16 mouse cellular contexts compared by ENCODE assay signal in the genomic region with DNA sequence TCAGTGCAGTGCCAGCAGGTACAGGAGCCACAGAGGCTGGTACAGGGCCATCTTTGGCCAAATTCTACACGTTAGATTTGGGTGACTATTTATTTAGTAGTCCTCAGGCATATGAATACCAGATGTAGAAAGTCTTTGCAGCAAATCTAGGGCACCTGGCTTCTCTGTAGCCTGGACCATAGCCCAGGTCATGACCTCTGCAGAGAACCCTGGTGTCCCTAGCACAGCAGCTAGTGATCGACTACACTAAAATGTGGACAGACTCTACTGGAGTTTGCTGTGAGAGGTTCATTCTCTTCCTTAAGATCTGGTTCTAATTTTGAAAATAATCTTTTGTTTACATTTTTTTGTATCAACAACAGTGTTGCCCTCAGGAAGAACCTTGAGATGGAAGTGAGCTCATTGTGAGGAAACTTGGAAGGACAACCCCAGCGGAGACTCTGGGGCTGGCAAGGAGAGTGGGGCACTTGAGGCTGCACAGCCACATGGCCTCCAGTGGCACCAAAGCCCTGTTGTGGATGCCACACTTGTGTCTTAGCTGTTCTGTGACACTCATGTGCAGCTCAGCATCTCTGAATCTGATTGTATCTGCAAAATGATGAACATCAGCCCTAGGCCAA.
DNase-seq lines count a peak whose midpoint lies in the region.
"Had no signal": no experiment of that assay in that cellular context is flagged by ENCODE, and none has a peak within 500 bp of the region (broad histone marks: within the 10 kb centered on the region; RNA-seq: fewer than 3 reads in every experiment).

No protein-coding gene starts in this region.

- DNase-seq in gastrocnemius, adult 18-20 months (ENCODE audit: low spot score) = peak; percentile 27
- DNase-seq in gastrocnemius, postnatal 25 days = no peak
- peak; percentile 57 for DNase-seq in ovary, postnatal 36 days (ENCODE audit: low spot score)
- DNase-seq in ovary, postnatal 14 days (ENCODE audit: low spot score) = no peak
- DNase-seq in lung, postnatal 14 days = peak; percentile 35
- no peak for DNase-seq in cerebellum, postnatal 36 days
- no peak for DNase-seq in right cerebral cortex, postnatal 25 days
- DNase-seq: B cell, adult 2 months; cerebellum, adult 11-12 months; cerebellum, postnatal 10 days; heart, postnatal 4 days; kidney, adult 2 months; kidney, postnatal 14 days; right cerebral cortex, postnatal 4 days; thymus, adult 2 months; thymus, postnatal 4 days had no signal

Comparison
In these comparisons a context has a peak if more than half of its experiments do, and no peak if none do; other contexts are left out.
1. DNase-seq: peak in gastrocnemius, adult 18-20 months (single experiment), ovary, postnatal 36 days (single experiment) and lung, postnatal 14 days (single experiment); none in gastrocnemius, postnatal 25 days (single experiment), ovary, postnatal 14 days (single experiment), cerebellum, postnatal 36 days (0 of 2) and right cerebral cortex, postnatal 25 days (single experiment).